Mouse (Mus musculus) bone marrow, adult 2 months (tissue): Measurements from ENCODE around the gene Suclg2. TPM values are rescaled to one million over a fixed set of nuclear protein-coding genes. Genes with fewer than 3 reads are reported as not detected.

ENCODE experiments used
- H3K27ac ChIP-seq: fragments of 200-500 bp; 2 replicates; pipeline ENCODE4 v1.5.1; 2012; ENCODE audit warnings: low read depth, mild to moderate bottlenecking, control low read depth, inconsistent platforms, low read length; ENCODE audit not compliant: control insufficient read depth, poor library complexity, insufficient read depth
- H3K4me1 ChIP-seq: fragments of 200-500 bp; 2 replicates; pipeline ENCODE4 v1.6.1; 2011; ENCODE audit warnings: low read length; ENCODE audit not compliant: control insufficient read depth, insufficient read depth
- H3K4me3 ChIP-seq: fragments of 200-500 bp; replicated peaks from 2 replicates; pipeline ENCODE3; 2011; ENCODE audit warnings: mild to moderate bottlenecking, low read depth, low read length, control low read depth; ENCODE audit not compliant: control insufficient read depth
- CTCF ChIP-seq: fragments of 200-500 bp; IDR thresholded peaks from 2 replicates; pipeline ENCODE4 v1.5.1; 2011; ENCODE audit warnings: low read length, control low read depth; ENCODE audit not compliant: control insufficient read depth, insufficient read depth
- POLR2A ChIP-seq: fragments of 200-500 bp; IDR thresholded peaks from 2 replicates; pipeline ENCODE4 v1.6.1; 2011; ENCODE audit warnings: low read depth, mild to moderate bottlenecking, control low read depth, low read length, borderline replicate concordance; ENCODE audit not compliant: control insufficient read depth
- WGBS: fragments of 180-500 bp; shearing (Covaris S2); methylation state at CpG from one replicate; pipeline ENCODE4 v1.1.7; 2018; 5-methylcytosine and 5-hydroxymethylcytosine counted together
- polyA plus RNA-seq: library from polyadenylated mRNA; stranded (reverse); fragments of >200 nt; gene quantifications from 2 replicates; pipeline ENCODE4 v1.2.4, GENCODE M21; 2011; ENCODE audit warnings: low replicate concordance; ENCODE audit not compliant: missing spikeins, insufficient read depth, insufficient read length

Gene Suclg2
- polyA plus RNA-seq, 1 experiment, result 9.0 TPM

DNA sequence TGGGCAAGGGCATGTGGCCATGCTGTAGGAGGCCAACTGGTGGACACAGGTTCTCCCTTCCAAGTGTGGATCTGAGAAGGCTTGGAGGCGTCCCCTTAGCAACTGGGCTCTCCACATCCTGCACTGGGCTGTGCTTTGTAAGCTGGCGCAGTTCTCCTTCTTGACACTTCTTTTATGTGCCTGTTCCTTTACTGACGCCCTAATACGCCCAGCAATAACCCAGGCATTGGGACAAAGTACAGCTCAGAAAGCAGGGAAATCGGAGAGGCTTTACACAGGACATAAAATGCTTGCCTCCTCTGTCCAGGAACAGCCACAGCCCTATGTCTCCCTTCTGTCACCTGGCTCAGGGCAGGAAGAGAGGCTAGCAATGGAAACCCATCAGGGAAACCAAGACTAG lies 9.5 kb downstream of the Suclg2 start:
- TF ChIP-seq CTCF, result no peak
- no peak for TF ChIP-seq POLR2A
- Histone ChIP-seq H3K4me1 (no peaks in the 10 kb centered on the region), H3K4me3 (no peak overlapping the region), H3K27ac (no peak overlapping the region)
- WGBS, result 76% methylated on average over 5 of the region's 5 CpGs

DNA sequence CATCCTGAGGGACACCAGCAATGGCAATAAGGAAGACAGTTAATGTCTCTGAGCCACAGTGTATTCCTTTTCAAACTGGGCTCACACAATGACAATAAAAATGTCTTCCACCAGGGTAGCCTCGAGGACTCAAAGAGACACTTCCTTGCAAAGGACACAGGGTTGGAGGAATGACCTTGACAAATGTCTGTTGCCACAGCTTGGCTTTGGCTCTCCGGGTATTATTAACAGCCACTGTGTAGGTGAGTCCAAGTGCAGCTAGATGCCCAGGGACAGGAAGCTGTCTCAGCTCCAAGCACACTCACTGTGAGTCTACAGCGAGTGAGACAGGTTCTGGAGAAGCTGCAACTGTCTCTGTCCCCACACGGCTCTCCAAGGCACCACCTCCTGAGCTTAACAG lies 14.0 kb downstream of the Suclg2 start:
- H3K4me1 ChIP-seq, result no peaks in the 10 kb centered on the region; the same call in 1 of the 2 replicates

DNA sequence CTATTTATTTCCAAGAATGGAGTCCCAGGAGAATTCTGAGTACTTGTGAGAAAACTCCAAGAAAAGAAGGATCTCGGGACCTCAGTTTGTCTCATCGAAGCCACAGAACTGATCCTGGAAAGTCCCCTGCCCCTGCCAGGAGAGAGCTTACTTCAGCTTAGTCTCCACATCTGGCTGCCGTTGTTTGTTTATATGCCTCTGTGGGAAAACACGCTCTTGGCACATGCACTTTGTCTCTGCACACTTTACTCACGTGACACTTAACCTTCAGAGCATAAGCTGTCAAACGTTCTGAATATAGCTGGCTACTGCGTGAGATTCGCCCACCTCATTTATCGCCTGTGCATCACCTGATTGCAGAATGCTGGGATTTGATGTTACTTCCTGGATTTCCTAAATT lies 16.4 kb downstream of the Suclg2 start:
- Histone ChIP-seq H3K4me3 (no peak overlapping the region), H3K4me1 (no peaks in the 10 kb centered on the region; the same call in 1 of the 2 replicates), H3K27ac (no peak overlapping the region)
- WGBS, result 82% methylated on average over 9 of the region's 9 CpGs
- TF ChIP-seq POLR2A (no peak), CTCF (no peak)

More for the DNA sequence above, 14.0 kb downstream of the Suclg2 start:
- Histone ChIP-seq H3K27ac (no peak overlapping the region), H3K4me3 (no peak overlapping the region)
- TF ChIP-seq CTCF, result no peak
- 79% methylated on average over 4 of the region's 4 CpGs for WGBS

DNA sequence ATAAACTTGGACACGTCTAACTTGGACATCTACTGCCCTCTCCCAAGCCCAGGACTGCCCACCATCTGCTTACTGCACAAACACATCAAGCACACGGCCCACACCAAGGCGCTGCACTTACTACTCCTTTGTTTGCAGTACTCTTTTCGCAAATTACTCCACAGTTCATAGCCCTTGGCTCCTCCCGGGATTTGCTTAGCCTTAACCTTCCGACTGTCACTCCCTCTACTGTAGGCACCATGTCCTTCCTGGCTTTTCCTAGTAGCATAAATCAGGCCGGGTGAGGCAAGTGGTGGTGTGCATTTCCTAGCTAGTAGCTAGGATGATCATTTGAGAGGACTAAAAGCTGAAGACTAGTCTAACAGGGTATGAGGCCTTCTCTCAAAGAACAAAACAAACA lies 16.8 kb downstream of the Suclg2 start:
- Histone ChIP-seq H3K4me3 (no peak overlapping the region), H3K27ac (no peak overlapping the region), H3K4me1 (no peaks in the 10 kb centered on the region; the same call in 1 of the 2 replicates)
- no peak for TF ChIP-seq CTCF
- WGBS, result 71% methylated on average over 7 of the region's 7 CpGs

DNA sequence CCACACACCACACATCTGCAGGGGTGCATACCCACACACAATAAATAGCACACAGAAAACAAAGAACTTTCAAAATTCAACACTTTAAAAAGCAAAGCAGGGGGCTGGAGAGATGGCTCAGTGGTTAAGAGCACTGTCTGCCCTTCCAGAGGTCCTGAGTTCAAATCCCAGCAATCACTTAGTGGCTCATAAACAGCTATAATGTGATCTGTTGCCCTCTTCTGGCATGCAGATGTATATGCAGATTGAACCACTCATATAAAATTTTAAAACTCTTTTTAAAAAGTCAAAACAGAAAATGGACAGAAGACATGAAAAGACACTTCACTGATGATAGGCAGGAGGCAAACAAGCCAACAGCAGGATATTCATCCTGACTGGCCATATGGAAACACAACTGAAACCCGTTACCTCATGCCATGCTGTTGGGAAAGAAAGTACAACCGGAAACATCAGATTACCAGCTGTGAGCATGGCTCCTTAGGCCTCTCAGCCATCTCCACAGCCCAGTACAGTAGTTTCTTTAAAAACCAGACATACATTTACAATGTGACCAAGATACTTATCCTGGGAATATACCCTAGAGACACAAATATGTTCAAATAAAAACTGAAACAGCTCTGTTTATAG lies 17.5 kb downstream of the Suclg2 start:
- WGBS, result 65% methylated on average over 2 of the region's 2 CpGs
- Histone ChIP-seq H3K27ac (no peak overlapping the region), H3K4me3 (no peak overlapping the region), H3K4me1 (no peaks in the 10 kb centered on the region; the same call in 1 of the 2 replicates)
- TF ChIP-seq CTCF, result no peak
- TF ChIP-seq POLR2A, result no peak

DNA sequence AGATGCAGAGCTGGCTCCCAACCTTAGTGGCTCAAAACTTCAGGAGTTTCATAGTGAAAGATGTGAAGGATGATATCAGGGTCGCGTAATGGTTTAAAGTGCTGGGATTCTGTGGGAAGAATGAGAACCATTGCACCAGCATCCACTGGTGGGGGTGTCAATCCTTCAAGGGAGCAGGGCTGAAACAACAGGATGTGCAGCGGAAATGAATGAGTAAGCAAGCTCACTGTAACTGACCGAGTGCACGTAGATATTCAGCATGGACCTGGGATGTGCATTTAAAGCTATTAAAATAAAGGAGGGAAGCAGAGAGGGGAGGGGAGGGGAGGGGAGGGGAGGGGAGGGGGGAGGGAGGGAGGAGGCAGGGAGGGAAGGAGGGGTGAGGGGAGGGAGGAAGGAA lies 18.4 kb downstream of the Suclg2 start:
- Histone ChIP-seq H3K27ac (no peak overlapping the region), H3K4me1 (no peaks in the 10 kb centered on the region; the same call in 1 of the 2 replicates), H3K4me3 (no peak overlapping the region)
- no peak for TF ChIP-seq POLR2A
- TF ChIP-seq CTCF, result no peak
- WGBS, result 57% methylated on average over 5 of the region's 5 CpGs

DNA sequence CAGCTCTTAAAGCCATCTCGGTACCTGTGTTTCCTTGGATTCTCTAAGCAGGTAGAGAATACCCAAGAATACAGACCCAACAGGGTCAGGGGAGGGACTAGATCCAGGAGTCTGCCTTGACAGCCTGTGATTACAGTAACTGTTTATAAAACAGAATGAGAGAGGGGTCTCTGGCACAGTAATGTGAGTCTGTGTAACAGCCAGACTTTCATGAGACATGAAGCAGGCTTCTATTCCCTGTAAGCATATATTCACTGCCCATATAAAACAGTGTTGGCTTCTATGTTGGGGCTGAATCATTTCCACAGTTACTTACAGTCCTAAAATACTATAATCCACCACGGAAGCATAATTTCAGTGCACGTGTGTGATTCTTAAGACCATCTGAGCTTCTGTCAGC lies 19.3 kb downstream of the Suclg2 start:
- Histone ChIP-seq H3K27ac (no peak overlapping the region), H3K4me3 (no peak overlapping the region), H3K4me1 (no peaks in the 10 kb centered on the region; the same call in none of the 2 replicates)
- no peak for TF ChIP-seq CTCF
- no peak for TF ChIP-seq POLR2A
- WGBS, result 73% methylated on average over 3 of the region's 3 CpGs

DNA sequence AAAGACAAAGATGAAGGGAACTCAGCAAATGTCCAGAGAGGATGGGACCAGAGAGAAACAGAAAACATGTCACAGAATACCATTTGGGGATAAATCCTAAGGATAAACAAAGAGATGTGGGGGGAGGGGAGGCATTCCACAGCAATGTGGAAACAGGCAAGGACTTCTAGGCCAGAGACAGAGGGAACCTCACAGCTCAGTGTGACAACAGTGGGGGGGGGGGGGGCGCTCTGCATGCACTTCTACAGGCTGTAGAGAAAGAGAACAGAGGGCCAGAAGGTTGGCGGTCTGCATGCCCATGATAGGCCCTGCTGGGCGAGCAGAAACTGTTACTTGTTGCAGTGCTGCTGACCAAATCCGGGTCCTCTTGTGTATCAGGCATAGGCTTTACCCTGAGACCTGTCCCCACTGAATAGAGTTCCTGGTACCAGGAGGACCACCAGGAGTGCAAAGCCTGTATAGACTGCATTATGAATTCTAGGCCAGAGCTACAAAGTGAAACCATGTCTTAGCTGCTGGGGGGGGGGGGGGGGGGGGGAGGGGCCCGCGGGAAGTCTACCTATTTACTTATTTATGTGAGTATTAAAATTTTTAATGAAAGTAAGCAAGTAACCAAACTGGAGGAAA lies 20.0 kb downstream of the Suclg2 start:
- Histone ChIP-seq H3K4me1 (no peaks in the 10 kb centered on the region; the same call in none of the 2 replicates), H3K27ac (no peak overlapping the region), H3K4me3 (no peak overlapping the region)
- TF ChIP-seq POLR2A (no peak), CTCF (no peak)
- whole genome bisulfite sequencing, result 62% methylated on average over 6 of the region's 6 CpGs
